Mouse (Mus musculus): ENCODE measurements around the gene Prr11. TPM values are rescaled to one million over a fixed set of nuclear protein-coding genes. Genes with fewer than 3 reads are reported as not detected.
"Not testable (repeated sequence)": the region's sequence is repeated elsewhere in the genome, so short reads cannot be mapped to it uniquely, and the experiment has no call there.

The Prr11 gene
- total RNA-seq, 1 experiment from 2014 or later: 17.2 TPM

DNA sequence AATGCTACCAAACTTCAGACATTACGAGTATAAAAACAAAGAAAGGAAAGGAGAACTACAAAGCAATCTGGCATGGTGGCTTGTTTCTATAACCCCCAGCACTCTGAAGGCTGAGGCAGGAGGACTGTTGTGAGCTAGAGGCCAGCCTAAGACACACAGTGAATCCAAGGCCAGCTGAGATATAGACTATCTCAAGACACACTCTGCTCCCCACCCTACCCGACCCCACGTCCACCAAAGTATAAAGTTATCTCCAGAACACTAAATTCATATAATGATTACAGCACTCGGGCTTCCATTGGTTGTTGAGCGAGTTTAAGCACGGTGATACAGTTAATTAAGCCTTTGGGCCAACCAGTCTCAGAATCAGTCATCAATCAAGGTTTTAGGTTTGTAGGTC lies 52.2 kb downstream of the Prr11 start:
- no peak for ATAC-seq (replicated peaks; ENCODE audit: low read depth, poor library complexity, severe bottlenecking)

GRCm38 (mm10) chr11:87048900-87049299 lies 59.6 kb downstream of the Prr11 start:
- not testable (repeated sequence) for ATAC-seq (replicated peaks; ENCODE audit: low read depth, poor library complexity, severe bottlenecking)

DNA sequence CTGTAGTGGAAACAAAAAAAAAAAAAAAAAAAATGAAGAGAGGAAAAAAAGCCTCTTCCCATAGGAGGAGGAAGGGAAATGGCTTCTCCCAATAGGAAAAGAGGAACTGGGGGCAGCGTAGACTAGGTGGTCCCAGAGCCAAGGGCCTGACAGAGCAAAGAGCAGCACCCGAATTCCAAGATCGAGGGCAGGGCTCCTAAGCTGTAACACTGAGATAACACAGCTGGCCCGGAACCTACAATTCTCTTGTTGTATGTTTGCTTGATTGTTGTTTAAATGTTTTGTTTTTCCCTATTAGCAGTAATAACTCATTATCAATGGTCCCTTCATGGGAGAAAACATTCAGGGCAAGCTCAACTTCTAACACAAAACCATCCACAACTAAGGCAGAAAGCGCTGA lies 61.5 kb downstream of the Prr11 start:
- no peak for ATAC-seq (replicated peaks; ENCODE audit: low read depth, poor library complexity, severe bottlenecking)

DNA sequence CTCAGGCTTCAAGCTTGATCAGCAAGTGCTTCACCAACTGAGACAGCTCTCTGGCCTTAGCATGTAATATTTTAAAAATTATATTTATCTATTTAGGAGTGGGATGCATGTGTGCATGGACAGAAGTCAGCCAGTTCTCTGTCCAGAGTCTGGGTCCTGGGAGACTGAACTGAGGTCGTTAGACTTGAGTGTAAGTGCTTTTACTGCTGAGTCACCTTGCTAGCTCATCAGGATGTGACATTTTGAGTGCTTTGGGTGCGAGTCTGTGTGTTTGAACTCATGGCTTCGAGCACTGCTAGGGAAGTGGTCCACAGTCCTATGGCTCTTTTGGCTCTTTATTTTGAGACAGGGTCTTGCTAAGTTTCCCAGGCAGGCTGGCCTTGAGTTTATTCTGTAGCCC lies 65.5 kb downstream of the Prr11 start:
- ATAC-seq (replicated peaks; ENCODE audit: low read depth, poor library complexity, severe bottlenecking): no peak

DNA sequence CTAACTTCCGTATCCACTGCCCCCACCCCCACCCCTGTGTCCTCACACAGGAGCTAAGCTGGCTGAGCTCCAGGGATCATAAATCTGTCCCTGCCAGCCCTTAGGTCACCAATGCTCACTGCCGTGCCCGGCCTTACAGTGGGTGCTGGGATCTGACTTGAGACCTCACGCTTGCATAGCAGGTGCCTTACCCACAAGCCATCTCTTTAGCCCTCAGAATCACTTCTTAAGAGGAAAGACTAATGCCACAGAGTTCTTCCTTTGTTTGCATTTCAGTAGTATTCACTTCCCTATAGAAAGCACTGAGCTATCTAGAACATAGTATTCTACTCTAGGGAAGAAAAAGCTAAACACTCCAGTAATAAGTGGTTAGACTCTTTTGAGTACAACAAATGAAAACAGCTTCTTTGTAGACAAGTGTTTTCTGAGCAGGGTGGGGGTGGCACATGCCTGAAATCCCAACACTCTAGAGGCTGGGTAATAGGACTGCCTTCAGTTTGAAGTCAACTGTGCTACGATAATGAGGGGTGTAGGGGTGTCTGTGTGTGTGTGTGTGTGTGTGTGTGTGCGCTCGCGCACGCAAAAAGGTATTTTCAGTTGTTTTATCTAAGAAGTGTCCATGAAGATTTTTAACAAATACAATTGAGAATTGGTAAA lies 69.1 kb downstream of the Prr11 start:
- ATAC-seq (replicated peaks; ENCODE audit: low read depth, poor library complexity, severe bottlenecking): peak; percentile 86

Other genes starting within 250 kb of the Prr11 start
- 2.4 and 5.3 TPM in 2 replicates for gene Ypel2, start 115.0 kb downstream of the Prr11 start, total RNA-seq (2017)
- 2.7 and 4.5 TPM in 2 replicates for gene Gdpd1, start 34.6 kb downstream of the Prr11 start, total RNA-seq (2017)
- 18.2 and 22.2 TPM in 2 replicates for gene Smg8, start 21.9 kb downstream of the Prr11 start, total RNA-seq (2017)
- 38.3 and 41.8 TPM in 2 replicates for gene Ska2, start 526 bp upstream of the Prr11 start, total RNA-seq (2017)
- 72.3 and 75.1 TPM in 2 replicates for gene Trim37, start 18.4 kb upstream of the Prr11 start, total RNA-seq (2017)